Mouse (Mus musculus): ENCODE measurements around the gene Napsa.

- TF ChIP-seq CTCF (IDR thresholded peaks at IDR 0.05; ENCODE audit: borderline replicate concordance, insufficient read depth, low read depth, low read length), result no peak
- TF ChIP-seq POLR2A (IDR thresholded peaks at IDR 0.05; ENCODE audit: borderline replicate concordance, insufficient read depth, low read length), result no peak
Measured at GRCm38 (mm10) chr7:44623714-44624542, 51.7 kb downstream of the Napsa start.

Data from cerebellum, adult 2 months (tissue).